Mouse (Mus musculus) midbrain, embryonic 16.5 days (tissue): ENCODE data around the gene Hexim2. TPM values are rescaled to one million over a fixed set of nuclear protein-coding genes. Genes with fewer than 3 reads are reported as not detected.

Experiments
- ATAC-seq: fragments of 200-750 bp; cut with Nextera tagmentation; 2 replicates; pipeline ENCODE4 v1.8.0; 2017; ENCODE audit warnings: moderate TSS enrichment
- H3K27ac ChIP-seq: fragments of 300-500 bp; sonication (generic); 2 replicates; pipeline ENCODE4 v1.5.1; 2014; ENCODE audit warnings: mild to moderate bottlenecking, low read length, mixed read lengths
- H3K27me3 ChIP-seq: fragments of 300-500 bp; sonication (generic); 2 replicates; pipeline ENCODE4 v1.6.1; 2014; ENCODE audit warnings: low read depth, low read length, mixed read lengths; ENCODE audit not compliant: control insufficient read depth, insufficient read depth
- H3K36me3 ChIP-seq: fragments of 300-500 bp; sonication (generic); 2 replicates; pipeline ENCODE4 v1.6.1; 2014; ENCODE audit warnings: mild to moderate bottlenecking, low read length, moderate library complexity, mixed read lengths; ENCODE audit not compliant: control insufficient read depth, insufficient read depth
- H3K4me1 ChIP-seq: fragments of 300-500 bp; sonication (generic); 2 replicates; pipeline ENCODE4 v1.6.1; 2014; ENCODE audit warnings: mild to moderate bottlenecking, low read length, mixed read lengths; ENCODE audit not compliant: control insufficient read depth, insufficient read depth
- H3K4me2 ChIP-seq: fragments of 300-500 bp; sonication (generic); 2 replicates; pipeline ENCODE4 v1.6.1; 2014; ENCODE audit warnings: mild to moderate bottlenecking, low read length, mixed read lengths
- H3K4me3 ChIP-seq: fragments of 300-500 bp; sonication (generic); 2 replicates; pipeline ENCODE4 v1.5.1; 2014; ENCODE audit warnings: low read depth, mild to moderate bottlenecking, low read length, moderate library complexity, mixed read lengths
- H3K9ac ChIP-seq: fragments of 300-500 bp; sonication (generic); 2 replicates; pipeline ENCODE4 v1.6.1; 2014; ENCODE audit warnings: low read depth, low read length, mixed read lengths
- H3K9me3 ChIP-seq: fragments of 300-500 bp; sonication (generic); replicated peaks from 2 replicates; pipeline ENCODE4 v1.6.1; 2014; ENCODE audit warnings: mild to moderate bottlenecking, low read length, mixed read lengths; ENCODE audit not compliant: control insufficient read depth, poor library complexity, severe bottlenecking
- WGBS: fragments of 180-500 bp; shearing (Covaris S2); extraction: QIAGEN DNeasy Blood & Tissue Kit; methylation state at CpG from one replicate; pipeline ENCODE4 v1.1.7; 2014; 5-methylcytosine and 5-hydroxymethylcytosine counted together
- polyA plus RNA-seq: library from polyadenylated mRNA; unstranded; fragments of >200 nt; fragmentation: Nextera tagmentation; extraction: Ambion mirVana; gene quantifications from 2 replicates; pipeline ENCODE4 v1.2.1, GENCODE M21; 2015

Hexim2 gene
- polyA plus RNA-seq, 1 experiment from 2014 or later: 37.0 TPM

GRCm38 (mm10) chr11:103173041-103173770 lies 41.0 kb downstream of the Hexim2 start:
- no peak for ATAC-seq
- Histone ChIP-seq H3K27ac (no peak overlapping the region), H3K4me3 (no peak overlapping the region), H3K36me3 (no peaks in the 10 kb centered on the region), H3K9ac (no peak overlapping the region), H3K27me3 (no peaks in the 10 kb centered on the region), H3K9me3 (no peaks in the 10 kb centered on the region), H3K4me2 (peak overlapping the region; percentile 76), H3K4me1 (peaks cover 32% of the 10 kb centered on the region)
- 82% methylated on average over 7 of the region's 7 CpGs for WGBS

GRCm38 (mm10) chr11:103173771-103174344 lies 41.6 kb downstream of the Hexim2 start:
- H3K4me1 ChIP-seq: peaks cover 32% of the 10 kb centered on the region
- no peaks in the 10 kb centered on the region for H3K27me3 ChIP-seq
- WGBS: 95% methylated on average over 11 of the region's 11 CpGs
- H3K36me3 ChIP-seq: no peaks in the 10 kb centered on the region
- H3K27ac ChIP-seq: no peak overlapping the region
- H3K9me3 ChIP-seq: no peaks in the 10 kb centered on the region
- ATAC-seq: no peak
- H3K4me2 ChIP-seq: no peak overlapping the region
- no peak overlapping the region for H3K4me3 ChIP-seq
- no peak overlapping the region for H3K9ac ChIP-seq

GRCm38 (mm10) chr11:103174411-103174832 lies 42.2 kb downstream of the Hexim2 start:
- peaks cover 26% of the 10 kb centered on the region for H3K4me1 ChIP-seq
- H3K36me3 ChIP-seq: no peaks in the 10 kb centered on the region
- no peak overlapping the region for H3K4me3 ChIP-seq
- no peak for ATAC-seq
- no peak overlapping the region for H3K4me2 ChIP-seq
- H3K9me3 ChIP-seq: no peaks in the 10 kb centered on the region
- no peaks in the 10 kb centered on the region for H3K27me3 ChIP-seq
- WGBS: 72% methylated on average over 5 of the region's 5 CpGs
- H3K27ac ChIP-seq: no peak overlapping the region
- H3K9ac ChIP-seq: no peak overlapping the region

- no peak overlapping the region for H3K9ac ChIP-seq
- no peak overlapping the region for H3K27ac ChIP-seq
- WGBS: 59% methylated on average over 8 of the region's 8 CpGs
Observed at GRCm38 (mm10) chr11:103174891-103175391, 42.7 kb downstream of the Hexim2 start.

DNA sequence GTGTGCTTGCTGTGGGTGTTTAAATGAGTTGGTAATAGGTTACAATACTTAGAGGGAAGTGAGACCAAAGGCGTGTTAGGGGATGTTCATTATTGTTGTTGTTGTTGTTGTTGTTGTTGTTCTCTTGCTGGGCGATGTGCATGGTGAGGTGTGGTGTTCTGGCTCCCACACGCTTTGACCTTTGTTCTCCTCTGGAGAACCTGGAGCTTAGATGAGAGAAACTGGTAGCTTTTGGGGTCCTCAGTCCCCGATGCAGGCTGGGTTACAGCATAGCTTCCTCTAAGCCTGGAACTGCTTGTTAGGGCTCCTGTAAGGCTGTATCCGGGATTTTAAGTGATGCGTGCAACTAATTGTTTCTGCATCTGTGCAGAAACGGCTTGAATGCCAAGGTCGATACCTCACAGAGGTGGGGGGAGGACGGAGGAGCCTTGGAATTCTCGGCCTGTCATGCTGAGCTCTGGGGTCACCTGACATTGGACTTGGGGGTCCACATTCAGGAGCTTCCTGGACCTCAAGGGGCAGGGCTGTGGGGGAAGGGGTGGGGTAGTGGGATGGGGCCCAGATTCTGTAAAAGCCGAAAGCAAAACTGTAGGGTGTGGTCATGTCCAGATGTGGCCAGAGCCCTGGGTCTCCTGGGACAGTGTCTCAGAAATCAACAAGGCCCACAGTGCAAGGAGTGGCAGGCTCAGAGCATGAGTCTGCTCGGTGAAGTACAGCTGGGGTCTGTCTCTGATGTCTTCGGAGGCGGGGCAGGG lies 43.6 kb downstream of the Hexim2 start:
- Histone ChIP-seq H3K27me3 (no peaks in the 10 kb centered on the region), H3K36me3 (no peaks in the 10 kb centered on the region), H3K4me3 (no peak overlapping the region), H3K9ac (no peak overlapping the region), H3K4me1 (peaks cover 18% of the 10 kb centered on the region), H3K4me2 (no peak overlapping the region), H3K9me3 (no peaks in the 10 kb centered on the region), H3K27ac (no peak overlapping the region)
- ATAC-seq: no peak
- 75% methylated on average over 14 of the region's 14 CpGs for WGBS

More at GRCm38 (mm10) chr11:103174891-103175391, 42.7 kb downstream of the Hexim2 start:
- no peak for ATAC-seq
- H3K4me1 ChIP-seq: peaks cover 21% of the 10 kb centered on the region
- H3K4me3 ChIP-seq: no peak overlapping the region
- no peaks in the 10 kb centered on the region for H3K9me3 ChIP-seq
- no peak overlapping the region for H3K4me2 ChIP-seq
- no peaks in the 10 kb centered on the region for H3K36me3 ChIP-seq
- no peaks in the 10 kb centered on the region for H3K27me3 ChIP-seq

- Histone ChIP-seq H3K9ac (no peak overlapping the region), H3K4me2 (no peak overlapping the region), H3K36me3 (no peaks in the 10 kb centered on the region), H3K27me3 (no peaks in the 10 kb centered on the region), H3K4me3 (no peak overlapping the region), H3K4me1 (peaks cover 18% of the 10 kb centered on the region), H3K27ac (no peak overlapping the region), H3K9me3 (no peaks in the 10 kb centered on the region)
- ATAC-seq: no peak
- WGBS: 96% methylated on average over 1 of the region's 1 CpGs
Observed at GRCm38 (mm10) chr11:103176510-103176909, 44.3 kb downstream of the Hexim2 start.

DNA sequence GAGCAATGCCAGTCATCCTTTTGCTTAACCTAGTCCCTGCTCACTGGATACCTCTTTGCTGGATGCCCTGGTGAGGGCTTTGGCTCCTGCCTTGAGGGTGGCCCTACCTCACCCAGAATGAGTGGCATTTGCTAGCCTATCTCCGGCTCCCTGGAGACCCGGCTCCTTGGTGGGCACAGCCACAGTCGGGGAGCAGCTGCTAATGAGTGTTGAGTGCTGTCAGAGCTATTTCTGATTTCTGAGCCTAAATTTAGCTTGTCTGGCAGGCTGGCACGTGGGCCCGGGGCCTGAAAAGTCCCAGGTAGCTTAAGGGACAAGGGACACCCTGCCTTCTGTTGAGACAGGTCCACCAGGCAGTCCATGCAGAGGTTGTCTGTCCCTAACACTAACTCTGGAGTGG lies 45.0 kb downstream of the Hexim2 start:
- H3K9me3 ChIP-seq: no peaks in the 10 kb centered on the region
- WGBS: 77% methylated on average over 5 of the region's 5 CpGs
- no peak overlapping the region for H3K9ac ChIP-seq
- peaks cover 11% of the 10 kb centered on the region for H3K4me1 ChIP-seq
- H3K4me3 ChIP-seq: no peak overlapping the region
- H3K36me3 ChIP-seq: no peaks in the 10 kb centered on the region
- H3K27ac ChIP-seq: no peak overlapping the region
- no peak overlapping the region for H3K4me2 ChIP-seq
- H3K27me3 ChIP-seq: no peaks in the 10 kb centered on the region
- no peak for ATAC-seq

DNA sequence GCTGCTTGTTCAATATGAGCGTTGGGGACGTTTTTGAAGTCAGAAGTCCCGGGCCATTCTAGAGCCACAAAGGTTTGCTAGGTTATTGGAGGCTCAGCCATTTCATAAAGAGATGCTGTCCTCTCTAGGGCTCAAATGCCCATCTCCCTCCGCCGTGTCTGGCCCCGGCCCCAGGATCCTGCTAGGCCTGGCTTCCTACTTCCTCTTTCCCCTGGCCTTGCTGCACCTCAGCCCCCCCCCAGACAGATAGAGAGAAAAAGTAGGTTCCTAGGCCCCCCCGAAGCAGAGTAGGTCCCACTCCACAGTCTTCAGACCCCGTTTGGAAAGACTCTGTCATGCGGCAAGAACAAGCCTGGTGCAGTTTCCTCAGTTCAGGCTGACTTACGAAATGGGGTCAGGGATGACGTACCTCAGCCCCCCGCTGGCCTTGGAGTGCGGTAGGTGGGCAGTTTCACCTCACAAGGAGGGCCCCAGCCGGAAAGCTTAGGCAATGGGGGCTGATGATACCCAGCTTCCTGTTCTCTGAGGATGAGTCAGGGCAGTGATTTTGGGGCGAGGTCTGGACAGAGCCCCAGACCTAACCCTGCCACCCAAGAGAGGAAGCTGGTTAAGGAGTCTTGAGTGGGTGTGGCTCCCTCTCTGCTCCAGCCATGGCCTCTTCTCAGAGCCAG lies 45.7 kb downstream of the Hexim2 start:
- no peak overlapping the region for H3K4me3 ChIP-seq
- H3K9me3 ChIP-seq: no peaks in the 10 kb centered on the region
- whole genome bisulfite sequencing: 81% methylated on average over 15 of the region's 15 CpGs
- H3K36me3 ChIP-seq: no peaks in the 10 kb centered on the region
- peaks cover 4% of the 10 kb centered on the region for H3K4me1 ChIP-seq
- ATAC-seq: no peak
- no peak overlapping the region for H3K27ac ChIP-seq
- no peak overlapping the region for H3K9ac ChIP-seq
- no peaks in the 10 kb centered on the region for H3K27me3 ChIP-seq
- no peak overlapping the region for H3K4me2 ChIP-seq
